Mouse (Mus musculus): Measurements from ENCODE around the gene Atg9b.

The Atg9b gene

GRCm38 (mm10) chr5:24380499-24380898 is 11.4 kb downstream of the Atg9b start:
- DNase-seq (ENCODE audit: low read depth) = no peak

DNA sequence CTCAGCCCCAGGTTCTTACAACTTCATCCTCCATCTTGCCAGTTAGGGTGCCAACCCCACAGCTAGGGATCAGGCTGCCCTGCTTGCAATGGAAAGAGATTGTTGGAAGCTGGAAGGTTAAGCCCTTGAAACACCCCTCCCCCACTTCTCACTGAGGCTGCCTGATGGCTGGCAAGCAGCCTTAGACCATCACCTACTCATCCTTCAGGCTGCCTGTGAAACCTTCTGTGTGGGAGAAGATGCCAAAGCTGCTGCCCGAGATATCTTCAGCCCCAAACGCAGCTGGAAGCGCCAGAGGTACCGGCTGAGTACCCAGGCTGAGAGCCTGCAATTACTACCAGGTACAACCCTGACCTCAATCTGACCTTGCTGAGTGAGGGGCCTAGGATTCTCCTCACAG is 12.4 kb downstream of the Atg9b start:
- DNase-seq (ENCODE audit: low read depth) = no peak

DNA sequence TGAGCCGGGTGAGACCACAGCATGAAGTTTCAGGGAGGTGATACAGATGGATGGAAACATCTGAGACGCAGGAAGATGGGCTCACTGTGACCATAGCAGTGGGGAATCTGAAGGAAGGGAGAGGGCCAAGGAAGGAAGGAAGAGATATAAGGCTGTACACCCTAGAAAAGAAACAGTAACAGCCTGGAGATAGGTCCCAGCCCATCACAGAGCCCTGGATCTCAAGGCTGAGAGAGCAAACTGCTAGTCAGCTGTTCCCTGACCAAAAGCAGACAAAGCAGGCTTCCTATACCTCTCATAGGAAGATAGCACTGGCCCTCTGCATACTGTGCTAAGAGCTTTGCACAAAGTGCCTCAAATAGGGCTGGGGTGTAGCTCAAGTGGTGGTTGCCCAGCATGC is 13.2 kb downstream of the Atg9b start:
- DNase-seq (ENCODE audit: low read depth) = no peak

DNA sequence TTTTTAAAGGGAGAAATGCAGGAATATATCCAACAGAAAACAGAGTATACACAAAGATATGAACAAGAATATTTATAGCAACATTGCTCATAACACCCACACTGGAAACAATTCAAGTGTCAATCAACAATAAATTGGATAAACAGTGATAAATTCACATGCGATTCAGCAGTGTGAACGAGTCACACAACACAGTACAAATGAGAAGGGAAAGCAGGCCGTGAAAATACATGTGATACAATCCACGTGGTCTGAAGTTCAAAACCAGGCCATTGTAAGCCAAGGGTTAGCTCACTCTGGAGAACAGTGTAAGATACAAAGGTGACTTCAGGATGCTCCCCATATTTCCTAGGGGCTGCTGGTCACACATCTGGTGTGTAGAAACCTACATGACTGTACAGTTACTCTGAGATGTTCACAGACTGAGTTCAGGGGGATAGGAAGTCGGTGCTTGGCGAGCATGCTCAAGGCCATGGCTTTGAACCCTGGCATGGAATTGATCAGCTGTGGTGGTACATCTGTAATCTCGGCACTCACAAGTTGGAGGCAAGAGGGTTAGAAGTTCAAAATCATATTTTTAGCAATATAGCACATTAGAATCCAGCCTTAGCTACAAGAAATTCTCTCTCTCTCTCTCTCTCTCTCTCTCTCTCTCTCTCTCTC is 17.1 kb downstream of the Atg9b start:
- peak; percentile 87 for DNase-seq (ENCODE audit: low read depth)

GRCm38 (mm10) chr5:24374216-24374615 is 17.7 kb downstream of the Atg9b start:
- DNase-seq (ENCODE audit: low read depth) = peak; percentile 96

GRCm38 (mm10) chr5:24373807-24374206 is 18.1 kb downstream of the Atg9b start:
- no peak for DNase-seq (ENCODE audit: low read depth)

GRCm38 (mm10) chr5:24369767-24370166 is 22.2 kb downstream of the Atg9b start:
- DNase-seq (ENCODE audit: low read depth) = no peak

GRCm38 (mm10) chr5:24366426-24366825 is 25.5 kb downstream of the Atg9b start:
- no peak for DNase-seq (ENCODE audit: low read depth)

GRCm38 (mm10) chr5:24365528-24365927 is 26.4 kb downstream of the Atg9b start:
- DNase-seq (ENCODE audit: low read depth) = no peak

- DNase-seq (ENCODE audit: low read depth) = no peak
Observed at GRCm38 (mm10) chr5:24364963-24365362, 27.0 kb downstream of the Atg9b start.

- DNase-seq (ENCODE audit: low read depth) = no peak
Observed at GRCm38 (mm10) chr5:24364508-24364907, 27.4 kb downstream of the Atg9b start, which contains the start of gene Nos3. TSS of gene Nos3 (plus strand) at chr5:24364810.

DNA sequence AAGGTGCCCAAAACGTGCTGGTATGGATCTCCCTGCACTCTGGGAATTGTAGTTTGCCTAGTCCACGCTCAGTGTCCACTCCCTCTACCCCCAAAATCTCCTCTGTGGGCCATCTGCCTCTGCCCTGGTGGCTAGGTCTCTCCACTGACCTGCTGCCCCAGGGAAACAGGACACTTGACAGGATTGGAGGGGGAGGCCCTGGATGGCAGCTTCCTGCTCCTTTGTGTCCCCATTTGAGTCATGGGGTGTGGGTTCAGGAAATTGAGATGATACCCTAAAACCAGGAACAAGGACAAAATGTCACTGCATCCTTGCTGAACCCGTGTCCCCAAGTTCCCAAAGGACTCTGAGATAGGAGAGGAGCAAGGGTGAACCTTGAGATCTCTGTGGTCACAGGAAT is 27.9 kb downstream of the Atg9b start:
- DNase-seq (ENCODE audit: low read depth) = no peak

GRCm38 (mm10) chr5:24363467-24363866 is 28.5 kb downstream of the Atg9b start:
- no peak for DNase-seq (ENCODE audit: low read depth)

DNA sequence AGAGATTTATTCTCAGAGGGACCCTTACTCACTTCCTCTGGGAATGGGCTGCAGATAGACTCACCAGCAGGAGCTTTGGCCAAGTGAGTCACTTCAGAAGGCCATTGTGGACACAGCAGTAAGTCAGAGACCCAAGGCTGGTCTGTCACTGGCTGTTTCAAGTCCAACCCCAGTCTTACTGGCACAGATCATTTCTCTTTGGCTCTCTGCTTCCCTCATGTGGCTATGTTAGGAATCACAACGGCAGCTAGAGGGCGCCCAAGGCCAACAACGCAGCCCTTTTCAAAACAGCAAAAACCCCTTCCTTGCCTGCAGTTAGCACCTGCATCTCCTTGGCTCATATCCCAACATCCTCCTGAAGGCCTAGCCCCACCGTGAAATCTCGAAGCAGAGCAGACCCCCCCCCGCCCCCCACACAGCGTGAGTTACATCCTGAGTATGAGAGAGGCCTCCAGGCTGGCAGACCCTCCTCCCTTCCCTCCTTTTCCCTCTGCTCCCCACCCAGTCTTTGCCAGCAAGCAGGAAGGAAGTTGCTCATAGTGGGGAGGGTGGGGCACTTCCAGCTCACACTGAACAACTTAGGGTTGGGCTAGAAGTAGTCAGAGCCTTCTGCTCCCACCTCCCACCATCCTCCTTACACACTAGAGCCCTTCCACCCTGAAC is 31.0 kb downstream of the Atg9b start:
- peak; percentile 94 for DNase-seq (ENCODE audit: low read depth)

DNA sequence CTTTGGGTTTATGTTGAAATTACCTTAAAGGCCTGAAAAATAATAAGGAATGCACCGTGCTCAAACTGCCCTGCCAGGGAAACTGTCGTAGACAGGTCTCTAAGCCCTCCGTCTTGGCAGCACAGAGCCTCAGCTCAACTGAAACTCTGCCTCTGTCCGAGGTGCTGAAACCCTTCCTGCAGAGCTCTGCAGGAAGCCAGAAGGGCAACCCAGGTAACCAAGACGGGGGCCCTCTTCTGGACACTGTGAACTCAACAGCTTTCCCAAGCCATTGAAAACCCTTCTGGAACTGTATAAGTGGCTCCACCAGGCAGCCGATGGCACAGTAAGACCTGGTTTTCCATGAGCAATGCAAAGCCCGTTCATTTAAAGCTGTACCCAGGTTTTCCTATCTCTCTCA is 34.5 kb downstream of the Atg9b start:
- DNase-seq (ENCODE audit: low read depth) = peak; percentile 97

DNA sequence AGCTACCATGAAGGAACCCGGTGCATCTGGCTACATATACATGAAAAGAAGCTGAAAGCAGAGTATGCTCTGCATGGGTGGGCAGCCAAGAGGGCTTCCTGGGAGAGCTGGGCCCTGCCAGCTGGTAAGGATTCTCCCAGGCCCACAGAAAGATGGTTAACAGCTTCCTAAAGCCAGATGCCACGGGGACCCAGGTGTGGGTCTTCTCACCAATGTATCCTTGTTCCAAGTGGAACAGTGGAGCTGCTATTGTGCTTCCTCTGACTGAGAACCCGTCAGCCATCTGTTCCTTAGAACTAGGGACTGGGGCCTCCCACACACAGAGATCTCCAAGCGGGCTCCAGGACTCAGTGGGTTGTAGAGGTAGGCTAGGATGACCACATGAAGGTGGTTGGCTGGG is 35.2 kb downstream of the Atg9b start:
- DNase-seq (ENCODE audit: low read depth) = no peak

DNA sequence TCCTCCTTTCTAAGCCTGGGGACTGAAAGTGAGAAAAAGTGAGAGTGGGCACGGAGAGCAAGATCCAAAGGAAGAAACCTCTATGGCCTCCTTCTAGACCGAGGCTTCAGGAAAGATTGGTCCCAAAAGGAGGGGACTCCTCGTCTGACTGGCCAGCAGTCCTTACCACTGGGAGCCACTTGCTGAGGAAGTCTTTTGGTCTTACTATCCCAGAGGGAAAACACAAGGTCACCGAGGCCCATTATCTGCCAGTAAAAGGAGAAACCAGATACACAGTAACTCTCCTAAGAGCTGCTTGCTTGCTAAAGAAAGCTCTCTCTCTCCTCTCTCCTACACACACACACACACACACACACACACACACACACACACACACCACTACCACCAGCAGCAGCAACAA is 38.6 kb downstream of the Atg9b start:
- DNase-seq (ENCODE audit: low read depth) = no peak

DNA sequence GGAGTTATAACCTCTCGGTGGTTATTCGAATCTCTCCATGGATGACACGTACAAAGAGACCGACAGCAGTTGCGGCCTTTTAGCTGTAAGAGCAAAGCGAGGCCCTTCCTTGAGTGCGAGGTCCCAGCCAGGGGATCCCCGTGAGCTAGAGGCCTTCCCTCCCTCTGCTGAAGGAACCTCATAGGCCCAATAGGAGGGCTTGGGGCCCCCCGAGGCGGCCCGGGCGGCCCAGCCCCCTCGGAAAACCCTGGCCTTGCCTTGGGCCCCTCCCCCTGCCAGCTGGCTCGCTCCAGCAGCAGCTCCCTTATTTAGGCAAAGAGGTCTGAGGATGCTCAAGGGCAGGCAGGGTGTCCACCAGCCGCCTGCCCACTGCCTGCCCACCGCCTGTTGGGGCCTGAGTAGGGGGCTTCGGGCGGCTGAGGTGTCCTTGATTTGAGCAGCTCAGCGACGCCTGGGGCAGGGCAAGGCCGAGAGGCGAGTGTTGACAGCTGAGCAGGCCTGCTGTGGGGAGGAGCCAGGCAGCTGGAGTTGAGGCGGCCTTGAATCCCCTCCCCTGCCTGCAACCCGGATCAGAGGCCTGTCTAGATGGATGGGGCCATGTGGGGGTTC is 39.6 kb downstream of the Atg9b start:
- peak; percentile 72 for DNase-seq (ENCODE audit: low read depth)

- peak; percentile 55 for DNase-seq (ENCODE audit: low read depth)
Observed at GRCm38 (mm10) chr5:24351701-24352171, 40.2 kb downstream of the Atg9b start.

DNA sequence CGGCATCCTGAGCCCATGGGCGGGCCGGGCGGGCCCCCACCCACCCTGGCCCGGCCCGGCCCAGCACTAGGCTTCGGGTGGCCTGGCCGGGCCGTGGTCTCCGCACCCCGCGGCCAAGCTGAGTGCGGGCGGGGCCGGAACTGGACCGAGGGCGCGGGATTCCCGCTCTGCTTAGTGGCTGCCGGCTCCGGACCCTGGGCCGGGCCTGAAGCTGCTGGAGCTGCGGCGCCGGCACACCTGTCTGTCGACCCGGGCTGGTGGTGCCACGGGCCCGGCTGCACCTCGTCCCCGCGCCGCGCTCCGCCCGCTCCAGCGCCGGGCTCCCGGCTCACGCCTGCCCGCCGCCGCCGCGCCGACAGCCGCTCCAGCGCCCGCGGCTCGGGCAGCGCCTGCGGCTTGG is 40.7 kb downstream of the Atg9b start, which contains the start of gene Kcnh2:
Gene Kcnh2, minus strand, starts transcription at position 327 of the 400 bp plus-strand sequence.
- DNase-seq (ENCODE audit: low read depth) = no peak

- DNase-seq (ENCODE audit: low read depth) = no peak
Observed at GRCm38 (mm10) chr5:24350531-24351250, 41.3 kb downstream of the Atg9b start.

GRCm38 (mm10) chr5:24350073-24350472 is 41.9 kb downstream of the Atg9b start:
- DNase-seq (ENCODE audit: low read depth) = no peak

- no peak for DNase-seq (ENCODE audit: low read depth)
Observed at GRCm38 (mm10) chr5:24348546-24348945, 43.4 kb downstream of the Atg9b start.
